Mouse (Mus musculus) lung, postnatal 0 days (tissue): ENCODE results near the gene Rara.

Experiments used
- CTCF ChIP-seq: IDR thresholded peaks from 2 replicates; pipeline ENCODE4 v1.5.1; 2016; ENCODE audit warnings: antibody characterized with exemption, mild to moderate bottlenecking
- EP300 ChIP-seq: IDR thresholded peaks from 2 replicates; pipeline ENCODE4 v1.6.1; 2016; ENCODE audit warnings: antibody characterized with exemption, mild to moderate bottlenecking, control low read depth

DNA sequence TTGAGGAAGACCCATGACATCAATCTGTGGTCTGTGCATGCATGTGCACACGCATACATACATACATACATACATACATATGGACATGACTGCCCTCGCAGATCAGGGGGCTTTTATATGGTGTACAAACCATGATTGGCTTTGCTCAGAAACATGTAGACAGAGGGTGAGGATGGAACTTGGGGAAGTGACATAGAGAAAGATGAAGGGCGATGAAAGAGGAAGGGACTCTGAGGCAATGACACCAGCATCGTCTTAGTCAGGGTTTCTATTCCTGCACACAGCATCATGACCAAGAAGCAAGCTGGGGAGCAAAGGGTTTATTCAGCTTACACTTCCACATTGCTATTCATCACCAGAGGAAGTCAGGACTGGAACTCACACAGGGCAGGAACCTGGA, 38.5 kb upstream of the Rara start:
- TF ChIP-seq CTCF, result no peak
- TF ChIP-seq EP300, result no peak
